Mouse (Mus musculus) hindbrain, embryonic 15.5 days (tissue): ENCODE measurements around the gene Rps6ka5. TPM values are rescaled to one million over a fixed set of nuclear protein-coding genes. Genes with fewer than 3 reads are reported as not detected.

ENCODE experiments used
- ATAC-seq: fragments of 200-750 bp; cut with Nextera tagmentation; 2 replicates; pipeline ENCODE4 v1.8.0; 2017; ENCODE audit warnings: low read depth, moderate number of reproducible peaks, moderate TSS enrichment; ENCODE audit not compliant: low FRiP score
- H3K27ac ChIP-seq: fragments of 300-500 bp; sonication (generic); replicated peaks from 2 replicates; pipeline ENCODE4 v1.5.1; 2015; ENCODE audit warnings: mild to moderate bottlenecking, inconsistent platforms
- H3K27me3 ChIP-seq: fragments of 300-500 bp; sonication (generic); 2 replicates; pipeline ENCODE4 v1.6.1; 2015; ENCODE audit warnings: control low read depth, inconsistent platforms
- H3K36me3 ChIP-seq: fragments of 300-500 bp; sonication (generic); 2 replicates; pipeline ENCODE4 v1.6.1; 2015; ENCODE audit warnings: control low read depth, inconsistent platforms
- H3K4me1 ChIP-seq: fragments of 300-500 bp; sonication (generic); replicated peaks from 2 replicates; pipeline ENCODE4 v1.6.1; 2015; ENCODE audit warnings: control low read depth, inconsistent platforms
- H3K4me2 ChIP-seq: fragments of 300-500 bp; sonication (generic); 2 replicates; pipeline ENCODE4 v1.6.1; 2015; ENCODE audit warnings: moderate library complexity, mild to moderate bottlenecking, inconsistent platforms
- H3K4me3 ChIP-seq: fragments of 300-500 bp; sonication (generic); 2 replicates; pipeline ENCODE4 v1.5.1; 2015; ENCODE audit warnings: mild to moderate bottlenecking, inconsistent platforms
- H3K9ac ChIP-seq: fragments of 300-500 bp; sonication (generic); 2 replicates; pipeline ENCODE4 v1.6.1; 2015; ENCODE audit warnings: inconsistent platforms
- H3K9me3 ChIP-seq: fragments of 300-500 bp; sonication (generic); 2 replicates; pipeline ENCODE4 v1.6.1; 2016; ENCODE audit warnings: control low read depth, inconsistent platforms
- WGBS: fragments of 180-500 bp; shearing (Covaris S2); methylation state at CpG from one replicate; pipeline ENCODE4 v1.1.7; 2015; 5-methylcytosine and 5-hydroxymethylcytosine counted together
- polyA plus RNA-seq: library from polyadenylated mRNA; unstranded; fragments of >200 nt; fragmentation: Nextera tagmentation; extraction: Ambion mirVana; gene quantifications from 2 replicates; pipeline ENCODE4 v1.2.1, GENCODE M21; 2015

Rps6ka5 gene
- polyA plus RNA-seq, 1 experiment from 2014 or later, result 6.8 TPM

DNA sequence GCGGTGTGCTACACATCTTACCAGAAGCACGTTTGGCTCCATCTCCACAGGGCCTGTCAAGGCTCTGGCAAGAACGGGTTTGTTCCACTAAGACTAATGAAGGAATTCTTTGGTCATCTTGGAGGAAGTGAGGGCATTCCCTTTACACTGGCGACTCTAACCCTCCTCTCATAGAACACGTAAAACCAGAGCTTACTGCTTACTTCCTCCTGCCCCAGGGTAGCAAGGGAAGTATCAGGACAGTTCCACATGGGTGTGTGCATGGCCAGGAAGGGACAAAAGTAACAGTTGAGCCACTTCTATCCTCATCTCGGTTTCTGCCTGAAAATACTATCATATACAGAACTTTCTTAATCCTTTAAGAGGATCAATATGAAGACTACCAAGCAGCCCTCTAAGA, 158.7 kb downstream of the Rps6ka5 start:
- Histone ChIP-seq H3K9me3 (no peaks in the 10 kb centered on the region), H3K4me3 (no peak overlapping the region), H3K4me1 (no peaks in the 10 kb centered on the region), H3K36me3 (peaks cover 8% of the 10 kb centered on the region), H3K9ac (no peak overlapping the region), H3K27ac (no peak overlapping the region), H3K4me2 (no peak overlapping the region), H3K27me3 (no peaks in the 10 kb centered on the region)
- no peak for ATAC-seq
- WGBS, result 87% methylated on average over 6 of the region's 6 CpGs

DNA sequence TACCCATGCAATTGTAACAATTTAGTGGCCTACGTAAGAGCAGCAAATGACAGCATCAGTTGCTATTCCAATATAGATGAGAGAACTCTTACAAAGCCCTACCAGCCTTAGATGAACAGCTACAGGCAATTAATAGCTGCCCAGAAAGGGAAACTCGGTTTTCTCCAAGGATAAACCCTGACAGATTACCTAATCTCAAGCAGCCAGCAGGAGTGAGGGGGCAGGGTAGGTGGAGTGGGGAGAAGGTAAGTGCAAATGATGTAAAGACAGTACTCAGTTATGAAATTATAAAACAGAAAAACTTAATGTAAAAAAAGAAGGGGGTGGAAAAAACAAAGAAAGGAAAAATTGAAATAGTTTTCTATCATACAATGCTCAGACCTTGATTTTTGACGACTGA, 159.2 kb downstream of the Rps6ka5 start:
- Histone ChIP-seq H3K27ac (no peak overlapping the region), H3K4me2 (no peak overlapping the region), H3K27me3 (no peaks in the 10 kb centered on the region), H3K4me1 (no peaks in the 10 kb centered on the region), H3K36me3 (peaks cover 13% of the 10 kb centered on the region), H3K9ac (no peak overlapping the region), H3K4me3 (no peak overlapping the region), H3K9me3 (no peaks in the 10 kb centered on the region)
- WGBS, result 85% methylated on average over 3 of the region's 3 CpGs
- ATAC-seq, result no peak

DNA sequence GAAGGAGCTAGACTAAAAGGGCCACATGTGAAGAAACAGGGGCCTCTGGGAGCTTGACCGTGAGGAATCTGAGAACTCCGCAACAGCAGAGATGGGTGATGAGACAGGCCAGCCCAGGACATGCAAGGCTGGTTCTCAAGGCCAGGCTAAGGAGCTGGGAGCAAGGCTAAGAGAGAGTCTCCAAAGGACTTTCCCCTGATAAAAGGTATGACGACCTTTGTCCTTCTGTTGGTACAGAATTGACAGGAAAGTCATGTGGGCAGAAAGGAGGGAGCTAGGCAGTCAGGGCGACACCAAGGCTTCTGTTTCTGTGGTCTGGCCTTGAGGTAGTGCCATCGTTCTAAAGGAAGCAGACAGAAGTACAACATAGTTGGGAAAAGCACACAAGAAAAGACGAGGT, 173.1 kb downstream of the Rps6ka5 start:
- no peak for ATAC-seq
- 88% methylated on average over 6 of the region's 6 CpGs for WGBS

GRCm38 (mm10) chr12:100551972-100552371, 174.8 kb downstream of the Rps6ka5 start:
- Histone ChIP-seq H3K36me3 (no peaks in the 10 kb centered on the region; the same call in 1 of the 2 replicates), H3K9ac (no peak overlapping the region), H3K27me3 (no peaks in the 10 kb centered on the region), H3K27ac (no peak overlapping the region), H3K4me2 (no peak overlapping the region), H3K4me3 (no peak overlapping the region), H3K9me3 (no peaks in the 10 kb centered on the region), H3K4me1 (no peaks in the 10 kb centered on the region)
- 92% methylated on average over 1 of the region's 1 CpGs for WGBS
- no peak for ATAC-seq

More for the DNA sequence above, 173.1 kb downstream of the Rps6ka5 start:
- Histone ChIP-seq H3K4me2 (no peak overlapping the region), H3K4me3 (no peak overlapping the region), H3K27me3 (no peaks in the 10 kb centered on the region), H3K9ac (no peak overlapping the region), H3K36me3 (no peaks in the 10 kb centered on the region; the same call in 1 of the 2 replicates), H3K27ac (no peak overlapping the region), H3K4me1 (no peaks in the 10 kb centered on the region), H3K9me3 (no peaks in the 10 kb centered on the region)

GRCm38 (mm10) chr12:100544194-100544567, 182.6 kb downstream of the Rps6ka5 start:
- Histone ChIP-seq H3K36me3 (no peaks in the 10 kb centered on the region), H3K4me1 (no peaks in the 10 kb centered on the region), H3K9ac (no peak overlapping the region), H3K27me3 (no peaks in the 10 kb centered on the region), H3K4me2 (no peak overlapping the region), H3K9me3 (no peaks in the 10 kb centered on the region), H3K4me3 (no peak overlapping the region), H3K27ac (no peak overlapping the region)
- 96% methylated on average over 4 of the region's 4 CpGs for WGBS
- ATAC-seq, result no peak

DNA sequence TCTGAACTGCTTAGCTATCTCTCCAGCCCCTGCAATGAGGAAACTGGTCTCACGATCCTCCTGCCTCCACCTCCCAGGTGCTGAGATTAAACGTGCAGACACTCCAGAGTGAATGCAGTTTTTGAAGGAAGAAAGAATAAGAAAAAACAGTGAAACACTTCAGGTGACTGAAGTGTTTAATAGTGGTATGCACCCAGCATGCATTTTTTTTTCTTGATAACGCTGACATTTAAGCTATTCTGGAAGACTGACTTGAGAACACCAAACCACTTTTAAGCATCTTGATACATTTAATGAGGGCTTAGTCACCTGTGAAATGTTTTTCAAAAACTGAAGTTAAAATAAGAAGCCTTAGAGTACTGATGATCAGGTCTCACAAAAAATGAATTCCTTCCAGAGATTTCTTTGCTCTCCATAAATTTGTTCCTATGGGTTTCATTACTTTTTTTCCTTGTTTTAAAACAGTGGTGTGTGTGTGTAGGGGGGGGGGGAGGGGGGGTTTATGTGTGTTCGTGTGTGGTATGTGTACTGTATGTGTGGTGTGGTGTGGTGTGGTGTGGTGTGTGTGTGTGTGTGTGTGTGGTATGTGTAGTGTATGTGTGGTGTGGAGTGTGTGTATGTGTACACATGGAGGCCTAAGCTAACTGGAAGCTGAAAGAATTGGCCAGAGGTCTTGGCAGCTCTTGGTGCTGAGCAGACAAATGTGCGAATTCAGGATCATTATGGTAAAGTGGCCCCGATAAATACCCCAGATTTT, 183.2 kb downstream of the Rps6ka5 start:
- Histone ChIP-seq H3K9ac (no peak overlapping the region), H3K4me3 (no peak overlapping the region), H3K36me3 (no peaks in the 10 kb centered on the region), H3K27ac (no peak overlapping the region), H3K4me2 (no peak overlapping the region), H3K4me1 (no peaks in the 10 kb centered on the region), H3K9me3 (no peaks in the 10 kb centered on the region), H3K27me3 (no peaks in the 10 kb centered on the region)
- 85% methylated on average over 6 of the region's 6 CpGs for WGBS
- ATAC-seq, result no peak

- no peaks in the 10 kb centered on the region for H3K9me3 ChIP-seq
- no peak overlapping the region for H3K4me3 ChIP-seq
- H3K4me2 ChIP-seq, result no peak overlapping the region
- H3K27ac ChIP-seq, result no peak overlapping the region
- WGBS, result 93% methylated on average over 6 of the region's 6 CpGs
- H3K27me3 ChIP-seq, result no peaks in the 10 kb centered on the region
- no peaks in the 10 kb centered on the region for H3K36me3 ChIP-seq
- no peaks in the 10 kb centered on the region for H3K4me1 ChIP-seq
- H3K9ac ChIP-seq, result no peak overlapping the region
- no peak for ATAC-seq
Measured at GRCm38 (mm10) chr12:100542494-100542893, 184.3 kb downstream of the Rps6ka5 start.

GRCm38 (mm10) chr12:100542076-100542475, 184.7 kb downstream of the Rps6ka5 start:
- no peaks in the 10 kb centered on the region for H3K9me3 ChIP-seq
- ATAC-seq, result no peak
- H3K4me1 ChIP-seq, result no peaks in the 10 kb centered on the region
- H3K4me3 ChIP-seq, result no peak overlapping the region
- H3K4me2 ChIP-seq, result no peak overlapping the region
- H3K27me3 ChIP-seq, result no peaks in the 10 kb centered on the region
- H3K36me3 ChIP-seq, result no peaks in the 10 kb centered on the region
- WGBS, result 55% methylated on average over 3 of the region's 3 CpGs
- no peak overlapping the region for H3K27ac ChIP-seq
- H3K9ac ChIP-seq, result no peak overlapping the region

DNA sequence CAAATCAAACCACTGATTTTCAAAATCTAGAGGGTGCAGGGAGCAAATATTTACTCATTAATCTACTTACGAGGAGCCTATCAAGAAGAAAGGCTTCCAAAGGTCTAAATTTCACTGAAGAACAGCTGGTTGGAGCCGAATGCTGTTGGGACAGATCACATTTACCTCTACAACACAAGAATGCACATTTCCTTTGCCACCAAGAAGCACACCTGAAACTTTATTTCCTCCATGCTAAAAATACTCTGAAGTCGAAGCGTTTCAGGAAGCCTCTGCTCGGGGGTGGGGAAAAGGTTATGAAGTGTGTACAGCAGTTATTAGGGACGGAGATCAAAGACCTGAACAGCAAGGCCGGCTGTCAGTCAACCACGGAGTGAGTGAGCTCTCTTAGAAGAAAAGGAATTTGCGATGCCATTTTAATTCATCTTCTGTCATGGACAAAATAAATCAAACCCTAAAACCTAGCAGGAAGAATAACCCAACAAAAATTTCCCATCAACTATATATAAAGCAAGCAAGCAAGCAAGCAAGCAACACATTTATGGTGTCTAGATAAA, 187.5 kb downstream of the Rps6ka5 start:
- no peaks in the 10 kb centered on the region for H3K36me3 ChIP-seq
- H3K27me3 ChIP-seq, result no peaks in the 10 kb centered on the region
- 0 out of 2 replicates have a peak, but pooled peaks cover 4% of the 10 kb centered on the region for H3K4me1 ChIP-seq
- H3K9me3 ChIP-seq, result no peaks in the 10 kb centered on the region
- 69% methylated on average over 9 of the region's 9 CpGs for WGBS
- ATAC-seq, result no peak
- H3K4me3 ChIP-seq, result no peak overlapping the region
- no peak overlapping the region for H3K27ac ChIP-seq
- no peak overlapping the region for H3K4me2 ChIP-seq
- H3K9ac ChIP-seq, result no peak overlapping the region

- H3K27ac ChIP-seq, result no peak overlapping the region
- 67% methylated on average over 7 of the region's 7 CpGs for WGBS
- no peak for ATAC-seq
- H3K4me2 ChIP-seq, result no peak overlapping the region
- H3K9ac ChIP-seq, result no peak overlapping the region
- no peaks in the 10 kb centered on the region for H3K9me3 ChIP-seq
- no peaks in the 10 kb centered on the region for H3K36me3 ChIP-seq
- H3K4me1 ChIP-seq, result 0 out of 2 replicates have a peak, but pooled peaks cover 7% of the 10 kb centered on the region
- no peaks in the 10 kb centered on the region for H3K27me3 ChIP-seq
- no peak overlapping the region for H3K4me3 ChIP-seq
Measured at GRCm38 (mm10) chr12:100538445-100539157, 188.2 kb downstream of the Rps6ka5 start.

DNA sequence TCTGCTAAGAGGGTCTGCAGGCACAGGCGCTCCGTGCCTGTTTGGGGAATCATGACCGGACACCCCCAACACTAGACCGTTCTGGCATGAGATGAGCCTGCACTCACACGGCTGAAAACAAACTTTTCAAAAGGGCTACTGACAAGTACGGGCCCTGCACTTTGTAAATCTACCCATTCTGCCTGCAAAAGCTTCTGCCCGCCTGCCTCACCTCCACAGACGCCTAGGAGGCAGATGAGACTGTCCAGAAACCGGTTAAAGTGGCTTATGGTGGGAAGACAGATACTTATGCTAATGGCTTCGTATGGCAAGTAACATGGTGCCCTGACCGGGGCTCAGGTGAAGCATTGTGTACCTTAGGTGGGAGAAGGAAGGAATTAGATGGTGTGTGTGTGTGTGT, 189.7 kb downstream of the Rps6ka5 start:
- WGBS, result 89% methylated on average over 11 of the region's 11 CpGs
- Histone ChIP-seq H3K4me1 (0 out of 2 replicates have a peak, but pooled peaks cover 7% of the 10 kb centered on the region), H3K9me3 (no peaks in the 10 kb centered on the region), H3K27ac (no peak overlapping the region), H3K4me2 (no peak overlapping the region), H3K9ac (no peak overlapping the region), H3K36me3 (no peaks in the 10 kb centered on the region), H3K4me3 (no peak overlapping the region), H3K27me3 (no peaks in the 10 kb centered on the region)
- no peak for ATAC-seq

DNA sequence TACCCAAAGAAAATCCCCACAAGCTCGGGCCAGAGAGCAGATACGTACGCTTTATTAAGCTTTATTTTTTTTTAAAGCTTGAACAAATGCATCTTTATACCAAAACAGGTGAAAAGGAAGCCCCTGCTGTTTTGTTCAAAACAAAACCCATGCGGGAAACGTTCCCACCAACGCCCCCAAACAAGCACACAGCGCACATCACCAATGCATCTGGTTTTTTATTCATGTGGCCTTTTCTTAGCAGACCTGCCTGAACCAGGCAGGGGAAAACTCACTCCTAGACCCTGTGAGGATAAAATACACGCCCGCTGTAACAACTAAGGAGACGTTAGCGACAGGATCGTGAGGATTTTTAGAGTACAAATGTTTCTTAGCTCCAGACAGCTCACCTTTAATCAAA, 191.8 kb downstream of the Rps6ka5 start:
- no peaks in the 10 kb centered on the region for H3K9me3 ChIP-seq
- 51% methylated on average over 12 of the region's 12 CpGs for WGBS
- no peak for ATAC-seq
- H3K4me1 ChIP-seq, result 0 out of 2 replicates have a peak, but pooled peaks cover 7% of the 10 kb centered on the region
- H3K4me3 ChIP-seq, result no peak overlapping the region
- no peak overlapping the region for H3K4me2 ChIP-seq
- H3K27me3 ChIP-seq, result no peaks in the 10 kb centered on the region
- no peaks in the 10 kb centered on the region for H3K36me3 ChIP-seq
- H3K9ac ChIP-seq, result no peak overlapping the region
- H3K27ac ChIP-seq, result no peak overlapping the region
